Mouse (Mus musculus): ENCODE results near the gene Larp1b. TPM values are rescaled to one million over a fixed set of nuclear protein-coding genes. Genes with fewer than 3 reads are reported as not detected.
"Not testable (repeated sequence)": the region's sequence is repeated elsewhere in the genome, so short reads cannot be mapped to it uniquely, and the experiment has no call there.

Gene Larp1b
- total RNA-seq (2014; rRNA removed): 9.1 and 13.4 TPM in 2 replicates
- polyA plus RNA-seq (2015; fragmentation: Nextera tagmentation; extraction: Ambion mirVana): 4.3 and 5.5 TPM in 2 replicates

GRCm38 (mm10) chr3:40949170-40949902, at the start of gene Larp1b:
TSS of gene Larp1b (plus strand) at chr3:40949828.
- Histone ChIP-seq H3K27ac (peak within 1 kb of the TSS; percentile 75), H3K9ac (replicated peaks; ENCODE audit: low read length) (peak within 1 kb of the TSS; percentile 79), H3K9me3 (ENCODE audit: low read length) (no peaks in the 10 kb centered on the region), H3K4me3 (ENCODE audit: low read length) (peak within 1 kb of the TSS; percentile 76), H3K27me3 (ENCODE audit: insufficient read depth, low read length) (no peaks in the 10 kb centered on the region), H3K4me2 (ENCODE audit: low read depth, low read length) (peak within 1 kb of the TSS; percentile 91), H3K4me1 (ENCODE audit: insufficient read depth, low read length) (no peaks in the 10 kb centered on the region), H3K36me3 (ENCODE audit: insufficient read depth, low read length) (no peaks in the 10 kb centered on the region)
- WGBS: under 1% methylated on average over 64 of the region's 66 CpGs
- no peak for TF ChIP-seq CTCF (IDR thresholded peaks at IDR 0.05; ENCODE audit: low read depth)
- DNase-seq (ENCODE audit: low spot score) (peak; percentile 96), ATAC-seq (peak; percentile 97)

GRCm38 (mm10) chr3:40902443-40902842, 47.2 kb upstream of the Larp1b start, which contains the start of gene 1700034I23Rik:
TSS of gene 1700034I23Rik (minus strand) at chr3:40902543.
- not testable (repeated sequence) for H3K9me3 ChIP-seq (ENCODE audit: low read length); H3K36me3 ChIP-seq (ENCODE audit: insufficient read depth, low read length); H3K4me1 ChIP-seq (ENCODE audit: insufficient read depth, low read length); H3K27ac ChIP-seq; ATAC-seq; H3K4me2 ChIP-seq (ENCODE audit: low read depth, low read length); H3K27me3 ChIP-seq (ENCODE audit: insufficient read depth, low read length); DNase-seq (ENCODE audit: low spot score); H3K9ac ChIP-seq (replicated peaks; ENCODE audit: low read length); H3K4me3 ChIP-seq (ENCODE audit: low read length)
- WGBS: over 99% methylated on average over 5 of the region's 10 CpGs

DNA sequence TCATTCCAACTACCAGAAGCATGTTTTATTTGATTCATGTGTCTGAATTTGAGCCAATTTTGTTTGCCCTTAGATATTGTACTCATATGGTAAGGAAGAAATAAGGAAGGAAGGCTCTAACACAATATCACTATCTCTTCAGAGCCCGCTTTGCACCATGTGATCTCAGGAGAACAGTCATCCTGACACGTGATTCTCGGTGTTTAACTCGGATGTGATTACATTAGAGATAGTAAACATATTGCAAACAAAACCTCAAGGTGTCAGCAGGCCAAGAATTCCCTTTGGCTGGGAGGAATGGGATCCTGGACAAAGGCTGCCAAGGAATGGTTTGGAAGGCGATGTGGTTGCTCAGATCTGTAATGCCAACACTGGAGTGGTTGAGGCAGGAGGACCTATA, 11.4 kb upstream of the Larp1b start:
- no peak for DNase-seq (ENCODE audit: low spot score)
- no peak overlapping the region for H3K27ac ChIP-seq
- WGBS: 90% methylated on average over 5 of the region's 5 CpGs
- no peak for TF ChIP-seq CTCF (IDR thresholded peaks at IDR 0.05; ENCODE audit: low read depth)
- H3K9me3 ChIP-seq (ENCODE audit: low read length): no peaks in the 10 kb centered on the region
- H3K4me2 ChIP-seq (ENCODE audit: low read depth, low read length): no peak overlapping the region
- peaks cover 8% of the 10 kb centered on the region for H3K36me3 ChIP-seq (ENCODE audit: insufficient read depth, low read length)
- H3K27me3 ChIP-seq (ENCODE audit: insufficient read depth, low read length): no peaks in the 10 kb centered on the region
- no peak overlapping the region for H3K4me3 ChIP-seq (ENCODE audit: low read length)
- H3K9ac ChIP-seq (replicated peaks; ENCODE audit: low read length): no peak overlapping the region
- no peak for ATAC-seq
- no peaks in the 10 kb centered on the region for H3K4me1 ChIP-seq (ENCODE audit: insufficient read depth, low read length)

DNA sequence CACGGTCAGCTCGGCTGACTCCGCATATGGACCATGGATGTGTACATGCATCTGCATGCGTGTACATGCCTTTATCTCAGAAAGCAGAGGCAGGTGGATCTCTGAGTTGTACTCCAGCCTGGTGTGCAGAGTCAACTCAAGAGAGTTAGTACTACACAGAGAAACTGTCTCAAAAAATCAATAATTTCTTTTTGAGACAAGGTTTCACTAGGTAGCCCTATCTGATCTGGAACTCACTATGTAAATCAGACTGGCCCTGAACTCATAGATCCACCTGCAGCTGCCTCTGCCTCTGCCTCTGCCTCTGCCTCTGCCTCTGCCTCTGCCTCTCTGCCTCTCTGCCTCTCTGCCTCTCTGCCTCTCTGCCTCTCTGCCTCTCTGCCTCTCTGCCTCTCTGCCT, 11.0 kb upstream of the Larp1b start:
- WGBS: 97% methylated on average over 4 of the region's 4 CpGs
- Histone ChIP-seq H3K4me2 (ENCODE audit: low read depth, low read length) (no peak overlapping the region), H3K4me1 (ENCODE audit: insufficient read depth, low read length) (no peaks in the 10 kb centered on the region), H3K9me3 (ENCODE audit: low read length) (no peaks in the 10 kb centered on the region), H3K9ac (replicated peaks; ENCODE audit: low read length) (no peak overlapping the region), H3K27me3 (ENCODE audit: insufficient read depth, low read length) (no peaks in the 10 kb centered on the region), H3K4me3 (ENCODE audit: low read length) (no peak overlapping the region), H3K36me3 (ENCODE audit: insufficient read depth, low read length) (peaks cover 5% of the 10 kb centered on the region), H3K27ac (no peak overlapping the region)
- TF ChIP-seq CTCF (IDR thresholded peaks at IDR 0.05; ENCODE audit: low read depth): no peak
- ATAC-seq (no peak), DNase-seq (ENCODE audit: low spot score) (no peak)

GRCm38 (mm10) chr3:40939019-40939418, 10.6 kb upstream of the Larp1b start:
- Histone ChIP-seq H3K27me3 (ENCODE audit: insufficient read depth, low read length) (no peaks in the 10 kb centered on the region), H3K9me3 (ENCODE audit: low read length) (no peaks in the 10 kb centered on the region), H3K4me3 (ENCODE audit: low read length) (no peak overlapping the region), H3K27ac (no peak overlapping the region), H3K36me3 (ENCODE audit: insufficient read depth, low read length) (peaks cover 2% of the 10 kb centered on the region), H3K4me2 (ENCODE audit: low read depth, low read length) (no peak overlapping the region), H3K4me1 (ENCODE audit: insufficient read depth, low read length) (no peaks in the 10 kb centered on the region), H3K9ac (replicated peaks; ENCODE audit: low read length) (no peak overlapping the region)
- DNase-seq (ENCODE audit: low spot score) (no peak), ATAC-seq (no peak)
- no peak for TF ChIP-seq CTCF (IDR thresholded peaks at IDR 0.05; ENCODE audit: low read depth)

GRCm38 (mm10) chr3:40949903-40950600, 424 bp downstream of the Larp1b start:
- H3K9me3 ChIP-seq (ENCODE audit: low read length): no peaks in the 10 kb centered on the region
- H3K4me2 ChIP-seq (ENCODE audit: low read depth, low read length): peak overlapping the region; percentile 91
- DNase-seq (ENCODE audit: low spot score) (peak; percentile 68), ATAC-seq (peak; percentile 41)
- 2% methylated on average over 55 of the region's 118 CpGs for WGBS
- peak overlapping the region; percentile 75 for H3K27ac ChIP-seq
- H3K4me1 ChIP-seq (ENCODE audit: insufficient read depth, low read length): no peaks in the 10 kb centered on the region
- peak overlapping the region; percentile 79 for H3K9ac ChIP-seq (replicated peaks; ENCODE audit: low read length)
- no peak for TF ChIP-seq CTCF (IDR thresholded peaks at IDR 0.05; ENCODE audit: low read depth)
- H3K4me3 ChIP-seq (ENCODE audit: low read length): peak overlapping the region; percentile 76
- no peaks in the 10 kb centered on the region for H3K36me3 ChIP-seq (ENCODE audit: insufficient read depth, low read length)
- no peaks in the 10 kb centered on the region for H3K27me3 ChIP-seq (ENCODE audit: insufficient read depth, low read length)

All from hindbrain, postnatal 0 days (tissue).